Mouse (Mus musculus): ENCODE data around the gene Stx7. TPM values are rescaled to one million over a fixed set of nuclear protein-coding genes. Genes with fewer than 3 reads are reported as not detected.

The Stx7 gene
- total RNA-seq, 4 experiments from 2014 or later, result 127 to 149 (median 139) TPM

Other genes starting within 250 kb of the Stx7 start
- not detected for gene Taar1, start 228.9 kb upstream of the Stx7 start, total RNA-seq (2022)
- not detected for gene Taar2, start 210.7 kb upstream of the Stx7 start, total RNA-seq (2022)
- not detected for gene Taar3, start 199.7 kb upstream of the Stx7 start, total RNA-seq (2022)
- not detected for gene Taar4, start 188.8 kb upstream of the Stx7 start, total RNA-seq (2022)
- gene Taar5, start 178.6 kb upstream of the Stx7 start, total RNA-seq (2022), result not detected
- not detected for gene Taar6, start 163.7 kb upstream of the Stx7 start, total RNA-seq (2022)
- gene Taar7a, start 155.8 kb upstream of the Stx7 start, total RNA-seq (2022), result not detected
- not detected for gene Taar7b, start 149.4 kb upstream of the Stx7 start, total RNA-seq (2022)
- not detected for gene Taar7d, start 122.1 kb upstream of the Stx7 start, total RNA-seq (2022)
- gene Taar7e, start 111.7 kb upstream of the Stx7 start, total RNA-seq (2022), result not detected
- gene Taar7f, start 99.8 kb upstream of the Stx7 start, total RNA-seq (2022), result not detected
- not detected for gene Taar8a, start 72.8 kb upstream of the Stx7 start, total RNA-seq (2022)
- not detected for gene Taar8b, start 57.0 kb upstream of the Stx7 start, total RNA-seq (2022)
- gene Taar8c, start 47.4 kb upstream of the Stx7 start, total RNA-seq (2022), result not detected
- gene Taar9, start 39.8 kb upstream of the Stx7 start, total RNA-seq (2022), result not detected
- 10 to 100 TPM in 1 of 4 experiments, 1 to 10 TPM in 3; 5.8 to 10.4 (median 8.0) TPM for gene Moxd1, start 74.2 kb downstream of the Stx7 start, total RNA-seq (2022)